Mouse (Mus musculus) left cerebral cortex, adult 2 months (tissue): Measurements from ENCODE around the gene Hist1h4d. TPM values are rescaled to one million over a fixed set of nuclear protein-coding genes. Genes with fewer than 3 reads are reported as not detected.
"Not testable (repeated sequence)": the region's sequence is repeated elsewhere in the genome, so short reads cannot be mapped to it uniquely, and the experiment has no call there.

Experiments used
- DNase-seq, 2 experiments: peaks; one replicate each; pipeline ENCODE4 v3.0.0; 2021 to 2022; ENCODE audit warnings: low spot score in 2 of 2, mixed read lengths in 1 of 2; ENCODE audit errors: extremely low spot score in 1 of 2
- H3K27ac ChIP-seq: fragments of 200-600 bp; 2 replicates; pipeline ENCODE4 v1.8.1; 2022
- H3K4me3 ChIP-seq: fragments of 200-600 bp; 2 replicates; pipeline ENCODE4 v1.8.1; 2022
- CTCF ChIP-seq: fragments of 200-600 bp; IDR thresholded peaks from 2 replicates; pipeline ENCODE4 v1.8.1; 2022; ENCODE audit warnings: antibody characterized with exemption, mild to moderate bottlenecking, moderate library complexity
- intact Hi-C: fragments of 180-260 bp; cut with DNase I; formaldehyde crosslinking; loops from one replicate; pipeline ENCODE4 v1.15.1; 2025
- total RNA-seq, 2 experiments: library from RNA; stranded (reverse); gene quantifications; 2 replicates each; pipeline ENCODE4 v1.2.3; 2021

Gene Hist1h4d
- total RNA-seq, 2 experiments from 2014 or later: 141 to 157 TPM

DNA sequence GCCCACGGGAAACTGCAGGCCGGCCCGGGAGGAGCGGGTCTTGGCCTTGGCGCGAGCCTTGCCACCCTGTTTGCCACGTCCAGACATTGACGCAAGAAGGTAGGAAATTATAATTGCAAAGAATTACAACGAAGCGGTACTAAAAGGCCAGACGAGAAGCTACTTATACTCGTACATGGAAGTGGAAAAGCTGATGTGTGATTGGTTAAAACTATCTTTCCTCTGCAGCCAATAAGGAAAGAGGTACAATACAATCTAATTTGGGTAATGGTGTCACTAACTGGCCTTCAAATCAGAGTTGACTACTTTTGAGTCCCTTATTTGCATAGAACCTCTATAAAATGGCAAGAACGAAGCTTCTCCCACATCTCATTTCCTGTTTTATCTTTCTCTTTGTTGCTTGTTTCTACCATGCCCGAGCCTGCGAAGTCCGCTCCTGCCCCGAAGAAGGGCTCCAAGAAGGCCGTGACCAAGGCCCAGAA is 10.3 kb upstream of the Hist1h4d start, which contains the start of the genes Hist1h2ae and Hist1h2bg:
Gene Hist1h2ae, minus strand, starts transcription at position 199 of the 482 bp plus-strand sequence.
Gene Hist1h2bg, plus strand, starts transcription at position 375 of the 482 bp plus-strand sequence.
- intact Hi-C loops: loop anchor here (5.0 kb wide), 1 partner anchor 39 kb away; the partner anchor contains the start of genes Hist1h2af and Hist1h4h
- peak within 1 kb of the TSS; percentile 55 for H3K4me3 ChIP-seq
- peak; percentile 70 to 71 for DNase-seq
- no peak for TF ChIP-seq CTCF
- peak within 1 kb of the TSS; percentile 94 for H3K27ac ChIP-seq

DNA sequence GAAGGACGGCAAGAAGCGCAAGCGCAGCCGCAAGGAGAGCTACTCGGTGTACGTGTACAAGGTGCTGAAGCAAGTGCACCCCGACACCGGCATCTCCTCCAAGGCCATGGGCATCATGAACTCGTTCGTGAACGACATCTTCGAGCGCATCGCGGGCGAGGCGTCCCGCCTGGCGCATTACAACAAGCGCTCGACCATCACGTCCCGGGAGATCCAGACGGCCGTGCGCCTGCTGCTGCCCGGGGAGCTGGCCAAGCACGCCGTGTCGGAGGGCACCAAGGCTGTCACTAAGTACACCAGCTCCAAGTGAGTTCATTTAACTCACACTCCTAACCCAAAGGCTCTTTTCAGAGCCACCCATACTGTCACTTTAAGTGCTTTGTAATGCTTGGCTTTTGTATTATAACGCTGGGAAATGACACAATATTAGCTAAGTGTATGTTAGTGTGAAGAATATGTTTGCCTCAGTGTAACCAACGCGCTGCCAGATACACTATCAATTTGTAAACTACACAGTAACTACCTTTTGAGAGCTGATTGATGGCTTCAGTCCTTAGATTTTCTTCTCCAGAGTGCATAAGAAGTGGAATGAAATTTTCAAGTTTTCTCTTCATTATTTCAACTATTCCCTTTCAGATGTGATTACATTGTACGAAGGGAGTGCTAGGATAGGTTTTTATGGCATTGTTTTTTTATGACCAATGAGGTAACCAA is 9.7 kb upstream of the Hist1h4d start:
- peak overlapping the region; percentile 94 for H3K27ac ChIP-seq
- intact Hi-C loops: loop anchor here (5.0 kb wide), 1 partner anchor 39 kb away; the partner anchor contains the start of genes Hist1h2af and Hist1h4h
- not testable (repeated sequence) for DNase-seq
- H3K4me3 ChIP-seq: peak overlapping the region; percentile 55

DNA sequence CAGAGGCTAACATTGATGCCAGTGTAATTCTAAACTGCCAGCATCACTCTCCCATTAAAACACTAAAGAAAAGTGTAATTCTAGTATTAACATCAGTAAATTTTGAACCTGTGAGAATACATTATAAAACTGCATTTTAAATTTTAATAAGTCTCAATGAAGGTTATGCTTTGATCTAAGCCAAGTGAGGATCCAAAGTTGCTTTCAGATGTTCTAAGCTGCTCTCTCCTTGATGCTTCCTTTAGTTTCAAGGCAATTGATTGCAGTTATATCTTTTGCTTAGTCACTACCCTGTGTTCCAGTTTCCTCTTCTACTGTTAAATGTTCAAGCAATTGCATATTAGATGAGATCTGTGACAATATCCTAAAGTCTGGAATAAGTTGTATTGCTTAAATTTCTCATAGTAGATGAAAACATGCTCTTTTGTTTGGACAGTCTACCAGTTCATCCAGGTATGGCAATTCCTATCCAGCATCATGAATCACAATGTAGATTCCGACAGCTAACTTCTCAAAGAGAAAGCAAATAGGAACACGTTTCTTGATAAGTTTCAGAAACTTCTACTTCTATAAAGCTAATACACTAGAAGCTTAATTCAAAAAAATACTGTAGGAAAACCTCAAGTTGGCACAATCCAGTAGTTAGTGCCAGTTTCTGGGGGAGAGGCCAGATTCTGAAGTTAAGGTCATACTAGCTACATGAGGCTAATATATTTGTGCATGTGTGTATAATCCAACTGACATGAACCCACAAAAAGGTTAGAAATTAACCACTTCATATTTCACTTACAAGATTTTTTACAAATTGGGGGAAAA is 9.0 kb upstream of the Hist1h4d start:
- Histone ChIP-seq H3K4me3 (peak overlapping the region; percentile 55), H3K27ac (peak overlapping the region; percentile 86; the same call in 1 of the 2 replicates)
- TF ChIP-seq CTCF: no peak
- intact Hi-C loops: loop anchor here (5.0 kb wide), 1 partner anchor 40 kb away; the partner anchor contains the start of genes Hist1h2af and Hist1h4h
- DNase-seq: no peak

DNA sequence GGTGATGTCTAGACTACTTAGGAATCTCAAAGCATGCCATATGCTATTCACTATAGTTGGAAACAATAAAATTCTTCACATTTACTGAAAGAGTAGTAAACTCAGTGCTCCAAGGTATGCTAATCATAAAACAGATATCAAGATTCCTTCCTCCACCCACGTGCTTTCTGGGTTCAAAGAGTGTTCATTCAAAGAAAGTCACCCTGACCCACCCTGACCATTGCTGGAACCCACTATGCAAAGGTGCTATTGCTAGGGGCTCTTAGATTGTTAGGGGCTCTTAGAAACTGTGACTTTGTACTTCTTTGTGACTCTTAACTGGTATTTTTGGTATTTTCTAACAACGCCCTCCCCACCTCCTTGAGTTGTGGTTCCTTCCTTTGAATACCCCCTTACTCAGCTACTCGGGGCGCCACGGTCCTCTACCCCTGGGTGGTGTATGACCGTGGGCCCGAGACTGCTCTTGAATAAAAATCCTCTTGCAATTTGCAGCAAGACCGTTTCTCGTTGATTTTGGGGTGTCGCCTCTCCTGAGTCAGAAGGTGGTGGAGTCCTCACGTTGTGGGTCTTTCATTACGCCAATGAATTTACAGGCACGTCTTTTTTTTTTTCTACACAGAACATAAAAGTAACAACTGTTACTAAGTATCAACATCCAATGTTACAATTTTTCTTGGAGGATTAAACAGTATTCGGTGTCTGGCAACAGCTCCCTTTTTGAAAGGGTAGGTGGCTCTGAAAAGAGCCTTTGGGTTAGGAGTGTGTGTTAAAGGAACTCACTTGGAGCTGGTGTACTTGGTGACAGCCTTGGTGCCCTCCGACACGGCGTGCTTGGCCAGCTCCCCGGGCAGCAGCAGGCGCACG is 8.1 kb upstream of the Hist1h4d start:
- H3K27ac ChIP-seq: peak overlapping the region; percentile 86; the same call in 1 of the 2 replicates
- not testable (repeated sequence) for DNase-seq
- intact Hi-C loops: loop anchor here (5.0 kb wide), 1 partner anchor 41 kb away; the partner anchor contains the start of genes Hist1h2af and Hist1h4h
- H3K4me3 ChIP-seq: peak overlapping the region; percentile 55

DNA sequence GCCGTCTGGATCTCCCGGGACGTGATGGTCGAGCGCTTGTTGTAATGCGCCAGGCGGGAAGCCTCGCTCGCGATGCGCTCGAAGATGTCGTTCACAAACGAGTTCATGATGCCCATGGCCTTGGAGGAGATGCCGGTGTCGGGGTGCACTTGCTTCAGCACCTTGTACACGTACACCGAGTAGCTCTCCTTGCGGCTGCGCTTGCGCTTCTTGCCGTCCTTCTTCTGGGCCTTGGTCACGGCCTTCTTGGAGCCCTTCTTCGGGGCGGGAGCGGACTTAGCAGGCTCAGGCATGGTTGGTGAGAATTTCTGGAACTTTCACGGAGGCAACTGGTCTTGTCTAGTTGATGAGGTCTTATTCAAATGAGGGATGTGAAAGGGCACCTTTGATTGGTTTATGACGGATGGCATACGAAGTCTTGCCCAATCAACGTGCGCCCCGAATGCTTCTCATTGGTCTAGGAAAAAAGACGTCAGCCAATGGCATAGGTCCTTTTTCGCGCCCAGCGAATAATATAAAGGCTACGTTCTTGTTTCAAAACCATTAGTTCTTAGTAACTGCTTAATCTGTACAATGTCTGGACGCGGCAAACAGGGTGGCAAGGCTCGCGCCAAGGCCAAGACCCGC is 7.4 kb upstream of the Hist1h4d start, which contains the start of the genes Hist1h2bf and Hist1h2ad:
Gene Hist1h2bf, minus strand, starts transcription at position 299 of the 627 bp plus-strand sequence.
Gene Hist1h2ad, plus strand, starts transcription at position 484 of the 627 bp plus-strand sequence.
- intact Hi-C loops: loop anchor here (5.0 kb wide), 1 partner anchor 42 kb away; the partner anchor contains the start of genes Hist1h2af and Hist1h4h
- Histone ChIP-seq H3K4me3 (peak within 1 kb of the TSS; percentile 42), H3K27ac (peak within 1 kb of the TSS; percentile 65)
- peak; percentile 84 to 88 for DNase-seq

DNA sequence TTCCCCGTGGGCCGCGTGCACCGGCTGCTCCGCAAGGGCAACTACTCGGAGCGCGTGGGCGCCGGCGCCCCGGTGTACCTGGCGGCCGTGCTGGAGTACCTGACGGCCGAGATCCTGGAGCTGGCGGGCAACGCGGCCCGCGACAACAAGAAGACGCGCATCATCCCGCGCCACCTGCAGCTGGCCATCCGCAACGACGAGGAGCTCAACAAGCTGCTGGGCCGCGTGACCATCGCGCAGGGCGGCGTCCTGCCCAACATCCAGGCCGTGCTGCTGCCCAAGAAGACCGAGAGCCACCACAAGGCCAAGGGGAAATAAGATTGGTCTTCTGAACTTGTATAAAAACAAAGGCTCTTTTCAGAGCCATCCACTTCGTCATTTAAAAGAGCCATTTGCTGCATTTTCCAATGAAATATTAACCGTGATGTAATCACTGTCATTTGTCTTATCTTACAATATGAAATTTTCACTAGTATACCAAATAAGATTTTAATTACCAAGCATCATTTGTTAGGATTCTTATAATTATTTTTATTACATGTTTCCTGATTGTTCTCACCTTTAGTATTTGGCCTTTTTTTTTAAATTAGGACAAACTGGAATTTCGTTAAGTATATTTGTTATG is 6.7 kb upstream of the Hist1h4d start:
- Histone ChIP-seq H3K4me3 (peak overlapping the region; percentile 42), H3K27ac (peak overlapping the region; percentile 65)
- not testable (repeated sequence) for DNase-seq
- intact Hi-C loops: loop anchor here (5.0 kb wide), 1 partner anchor 42 kb away; the partner anchor contains the start of genes Hist1h2af and Hist1h4h

DNA sequence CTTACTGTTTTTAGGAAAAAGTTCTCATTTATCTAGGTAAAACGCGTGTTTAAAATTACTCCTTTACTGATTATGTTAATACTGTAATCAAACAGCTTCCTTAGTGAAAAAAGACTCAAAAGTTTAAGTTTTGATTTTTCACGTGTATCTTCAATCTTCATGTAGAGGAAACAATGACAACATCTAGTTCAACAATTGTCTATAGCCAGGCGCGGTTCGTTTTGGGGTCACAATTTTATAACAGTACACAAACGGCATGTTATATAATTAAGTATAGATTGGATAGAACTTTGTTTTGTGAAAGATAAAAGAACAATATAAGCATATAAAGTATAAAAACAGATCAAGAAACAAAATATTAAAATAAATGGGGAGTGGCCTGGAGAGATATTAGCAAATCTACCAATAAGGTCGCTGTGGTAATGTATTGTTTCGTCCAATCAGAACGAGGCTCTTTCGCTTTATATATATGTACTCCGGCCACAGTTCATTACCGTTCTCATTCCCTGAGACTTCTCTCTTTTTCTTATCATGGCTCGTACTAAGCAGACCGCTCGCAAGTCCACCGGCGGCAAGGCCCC is 6.0 kb upstream of the Hist1h4d start, which contains the start of gene Hist1h3d:
Gene Hist1h3d, plus strand, starts transcription at position 493 of the 581 bp plus-strand sequence.
- peak within 1 kb of the TSS; percentile 80 for H3K27ac ChIP-seq
- peak within 1 kb of the TSS; percentile 42 for H3K4me3 ChIP-seq
- TF ChIP-seq CTCF: no peak
- peak; percentile 45 to 54 for DNase-seq
- intact Hi-C loops: no loop called here

DNA sequence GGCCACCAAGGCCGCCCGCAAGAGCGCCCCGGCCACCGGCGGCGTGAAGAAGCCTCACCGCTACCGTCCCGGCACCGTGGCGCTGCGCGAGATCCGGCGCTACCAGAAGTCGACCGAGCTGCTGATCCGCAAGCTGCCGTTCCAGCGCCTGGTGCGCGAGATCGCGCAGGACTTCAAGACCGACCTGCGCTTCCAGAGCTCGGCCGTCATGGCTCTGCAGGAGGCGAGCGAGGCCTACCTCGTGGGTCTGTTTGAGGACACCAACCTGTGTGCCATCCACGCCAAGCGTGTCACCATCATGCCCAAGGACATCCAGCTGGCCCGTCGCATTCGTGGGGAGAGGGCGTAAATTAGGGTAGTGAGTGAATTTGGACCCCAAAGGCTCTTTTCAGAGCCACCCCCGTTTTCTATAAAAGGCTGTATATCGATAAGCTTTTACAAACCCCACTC is 5.5 kb upstream of the Hist1h4d start:
- peak in 1 of 2 experiments; percentile 26 for DNase-seq
- Histone ChIP-seq H3K27ac (peak overlapping the region; percentile 80), H3K4me3 (peak overlapping the region; percentile 42)
- intact Hi-C loops: not testable (repeated sequence)

DNA sequence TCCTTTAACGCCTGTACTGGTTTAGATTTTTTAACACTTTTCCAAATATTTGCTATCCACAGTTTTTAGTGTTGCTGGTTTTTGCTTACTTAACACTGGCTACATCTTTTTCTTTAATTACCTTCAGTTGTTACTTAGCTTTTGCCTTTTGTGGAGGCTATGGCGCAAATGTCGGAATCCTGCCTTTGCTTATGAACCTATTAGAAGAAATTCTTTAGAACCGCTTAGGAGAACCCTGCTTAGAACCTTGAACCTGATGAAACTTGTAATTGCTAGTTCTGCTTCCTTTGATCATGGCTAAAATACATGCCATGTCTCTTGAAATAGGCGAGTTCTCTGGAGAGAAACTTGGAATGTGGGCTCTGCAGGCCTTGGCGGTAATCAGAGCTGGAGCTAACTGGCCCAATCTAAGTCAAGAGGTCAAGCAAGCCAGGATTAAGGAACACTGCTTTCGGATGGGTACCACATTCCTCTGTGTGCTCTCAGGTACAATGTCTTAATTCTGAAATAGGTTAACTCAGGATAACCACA is 5.0 kb upstream of the Hist1h4d start:
- H3K4me3 ChIP-seq: peak overlapping the region; percentile 42
- intact Hi-C loops: no loop called here

More for the DNA sequence above, 5.0 kb upstream of the Hist1h4d start:
- no peak for DNase-seq
- H3K27ac ChIP-seq: peak overlapping the region; percentile 80
- no peak for TF ChIP-seq CTCF
